In the genomic region with DNA sequence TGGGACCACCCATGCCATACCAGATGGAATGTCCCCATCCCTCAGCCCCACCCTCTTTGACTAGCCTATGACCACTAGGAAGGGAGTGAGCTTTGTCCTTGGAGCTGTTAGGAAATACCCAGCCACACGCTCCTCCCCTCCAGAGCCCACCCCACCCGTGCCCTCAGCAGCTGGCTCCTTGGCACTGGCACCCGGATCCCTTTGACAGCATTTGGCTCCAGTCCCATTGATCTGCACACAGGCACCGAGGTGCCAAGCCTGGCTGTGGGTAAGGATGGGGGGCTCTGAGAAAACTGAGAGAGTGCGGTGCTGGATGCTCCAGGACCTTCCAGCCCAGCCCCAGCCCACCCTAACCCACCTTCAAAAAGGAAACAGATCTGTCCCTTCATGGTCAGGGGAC, we compare ENCODE assay signal across 10 mouse cellular contexts. TPM values are rescaled to one million over a fixed set of nuclear protein-coding genes. Genes with fewer than 3 reads are reported as not detected.
DNase-seq lines count a peak whose midpoint lies in the region; ATAC-seq lines count a peak whose summit lies in the region.
"Had no signal": no experiment of that assay in that cellular context is flagged by ENCODE, and none has a peak within 500 bp of the region (broad histone marks: within the 10 kb centered on the region; RNA-seq: fewer than 3 reads in every experiment).

No protein-coding gene starts in this region.

- intact Hi-C loops in left cerebral cortex, postnatal 4 days (cut with DNase I), result no loop called here

- ATAC-seq in monocyte, adult 5-6 weeks (replicated peaks; ENCODE audit: insufficient number of reproducible peaks, low FRiP score, low TSS enrichment, poor library complexity, severe bottlenecking), result no peak
- ATAC-seq: liver, embryonic 12.5 days had no signal

- peak; percentile 34 for DNase-seq in adrenal gland, postnatal 14 days
- DNase-seq in adrenal gland, adult 18-20 months (ENCODE audit: low spot score in 2 of 2), result no peak
- DNase-seq in left cerebral cortex, postnatal 4 days, result peak; percentile 96
- DNase-seq in left cerebral cortex, adult 11 months (ENCODE audit: low spot score), result no peak
- peak; percentile 64 to 69 for DNase-seq in cerebellum, adult 18-20 months
- peak; percentile 32 for DNase-seq in large intestine, adult 2 months (ENCODE audit: low read depth, low spot score)
- no peak for DNase-seq in T-cell, adult 2 months (ENCODE audit: low spot score)
- DNase-seq: kidney, adult 8-10 months had no signal

- WGBS in large intestine, adult 2 months, result 29% methylated on average over 5 of the region's 5 CpGs

RNA-seq across cellular contexts. Expression of a gene that starts 23.9 kb away (rescaled TPM):
- 48.0 and 50.6 TPM in 2 replicates for total RNA-seq in adrenal gland, postnatal 14 days (2021)
- 10 to 100 TPM; 42.0 to 76.0 TPM for total RNA-seq in adrenal gland, adult 18-20 months (2021)
- 10 to 100 TPM; 17.4 to 17.8 TPM for total RNA-seq in left cerebral cortex, postnatal 4 days (2021)
- 30.5 and 34.6 TPM in 2 replicates for polyA plus RNA-seq in large intestine, adult 2 months (2012; rRNA removed)
- 2.6 to 6.0 TPM (median 4.1 TPM) in 3 replicates for total RNA-seq in monocyte, adult 5-6 weeks (2017)

RNA-seq across cellular contexts. Expression of a gene that starts 52.4 kb away (rescaled TPM):
- 13.6 and 14.9 TPM in 2 replicates for total RNA-seq in adrenal gland, postnatal 14 days (2021)
- total RNA-seq in adrenal gland, adult 18-20 months (2021), result 10 to 100 TPM; 10.5 to 28.9 TPM
- 10 to 100 TPM; 20.7 to 20.8 TPM for total RNA-seq in left cerebral cortex, postnatal 4 days (2021)
- 5.7 and 6.3 TPM in 2 replicates for polyA plus RNA-seq in large intestine, adult 2 months (2012; rRNA removed)
- 21.2 to 48.6 TPM (median 32.6 TPM) in 3 replicates for total RNA-seq in monocyte, adult 5-6 weeks (2017)

Comparison
In these comparisons a context has a peak if more than half of its experiments do, and no peak if none do; other contexts are left out.
1. DNase-seq: peak in adrenal gland, postnatal 14 days (single experiment), left cerebral cortex, postnatal 4 days (single experiment), cerebellum, adult 18-20 months (2 of 2) and large intestine, adult 2 months (single experiment); none in adrenal gland, adult 18-20 months (0 of 2), left cerebral cortex, adult 11 months (single experiment) and T-cell, adult 2 months (single experiment).